Mouse (Mus musculus): ENCODE results near the gene Rab3ip. TPM values are rescaled to one million over a fixed set of nuclear protein-coding genes. Genes with fewer than 3 reads are reported as not detected.
A peak's percentile ranks its signal among the peaks of the same experiment; 100 is the strongest.

The Rab3ip gene
- polyA plus RNA-seq, 1 experiment from 2014 or later = 41.5 TPM

DNA sequence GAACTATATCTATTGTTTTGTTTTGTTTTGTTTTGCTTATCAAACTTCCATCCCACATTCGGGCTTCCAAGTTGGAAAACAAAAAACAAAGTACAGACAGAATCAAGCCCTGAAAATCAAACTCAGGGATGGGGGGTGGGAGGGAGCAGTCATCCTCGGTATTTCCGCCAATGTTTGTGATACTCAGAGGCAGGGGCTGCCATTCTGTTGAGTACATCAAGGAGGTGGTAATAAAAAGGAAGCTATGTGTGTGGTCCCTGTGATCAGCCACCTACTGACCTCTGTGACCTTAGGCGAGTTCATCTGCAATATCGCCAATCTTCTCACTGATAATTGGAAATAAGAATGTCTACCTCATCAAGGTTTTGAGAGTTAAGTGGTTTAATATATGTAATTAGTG lies 317 bp upstream of the Rab3ip start:
- 37% methylated on average over 5 of the region's 5 CpGs for WGBS
- DNase-seq (ENCODE audit: extremely low spot score, low spot score) = no peak
- Histone ChIP-seq H3K9me3 (no peaks in the 10 kb centered on the region), H3K4me3 (peak overlapping the region; percentile 93), H3K4me1 (peaks cover 23% of the 10 kb centered on the region), H3K27me3 (ENCODE audit: poor library complexity, severe bottlenecking) (no peaks in the 10 kb centered on the region), H3K27ac (peak overlapping the region; percentile 94; the same call in 1 of the 2 replicates), H3K36me3 (replicated peaks) (peaks cover 7% of the 10 kb centered on the region)

DNA sequence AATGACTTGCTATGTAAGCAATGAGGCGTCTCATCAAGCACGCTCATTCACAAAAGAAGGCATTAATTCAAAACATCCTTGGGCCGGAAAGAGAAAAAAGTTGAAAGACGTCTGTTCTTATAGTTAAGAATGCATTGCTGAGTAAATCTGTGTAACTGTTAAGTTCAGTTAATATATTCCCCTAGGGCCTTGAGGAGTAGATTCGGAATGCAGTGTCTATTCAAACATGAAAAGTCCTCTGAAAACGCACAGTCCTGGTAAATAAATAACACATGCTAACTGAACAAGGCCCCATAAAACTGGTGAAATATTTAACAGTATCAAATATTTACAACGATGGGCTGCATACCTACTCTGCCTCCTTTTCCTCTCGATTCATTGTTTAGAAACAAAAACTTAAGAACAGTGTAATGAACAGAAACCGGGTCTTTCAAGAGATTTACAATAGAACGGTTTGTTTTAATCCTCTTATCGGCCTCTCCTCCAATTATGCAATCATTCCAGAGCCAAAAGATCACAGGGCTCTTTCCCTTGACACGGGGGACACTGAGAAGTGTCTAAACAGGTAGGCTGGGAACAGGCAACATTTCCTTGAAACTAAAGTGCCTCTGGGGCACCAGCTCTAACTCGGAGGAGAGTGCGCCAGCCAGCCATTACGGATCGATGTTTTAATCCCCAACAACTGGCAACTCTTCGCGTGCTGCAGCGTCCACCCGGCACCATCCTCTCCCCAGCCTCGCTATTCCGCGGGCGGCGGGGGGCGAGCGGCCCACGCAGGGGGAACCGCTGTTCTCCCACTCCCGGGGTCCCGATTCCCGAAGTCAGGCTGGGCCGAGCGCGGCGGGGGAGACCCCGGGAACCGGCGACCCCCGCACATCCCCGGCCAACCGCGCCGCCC lies 1.2 kb downstream of the Rab3ip start:
- peak; percentile 57 for DNase-seq (ENCODE audit: extremely low spot score, low spot score)
- Histone ChIP-seq H3K27ac (peak overlapping the region; percentile 94), H3K27me3 (ENCODE audit: poor library complexity, severe bottlenecking) (no peaks in the 10 kb centered on the region), H3K36me3 (replicated peaks) (peaks cover 11% of the 10 kb centered on the region), H3K4me1 (peaks cover 23% of the 10 kb centered on the region), H3K9me3 (no peaks in the 10 kb centered on the region), H3K4me3 (peak overlapping the region; percentile 93)
- WGBS = 2% methylated on average over 44 of the region's 44 CpGs

DNA sequence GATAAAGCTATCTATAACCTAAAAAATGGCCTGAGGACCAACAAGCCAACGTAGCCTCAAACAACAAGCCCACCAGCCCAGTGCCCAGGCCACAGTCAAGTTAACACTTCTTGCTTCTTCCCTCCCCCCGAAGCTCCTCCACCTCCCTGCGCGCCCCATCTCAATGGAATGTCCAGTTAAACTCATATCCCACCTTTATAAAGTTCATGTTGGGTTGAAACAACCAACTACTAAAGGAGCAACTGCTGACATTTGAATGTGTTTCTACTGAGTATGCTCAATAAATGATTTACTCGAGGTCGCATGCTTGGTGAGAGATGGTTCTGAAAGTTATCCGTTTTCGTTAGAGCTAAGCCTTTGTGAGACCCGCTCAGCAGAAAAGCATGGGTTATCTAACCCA lies 2.2 kb downstream of the Rab3ip start:
- peaks cover 23% of the 10 kb centered on the region for H3K4me1 ChIP-seq
- H3K27me3 ChIP-seq (ENCODE audit: poor library complexity, severe bottlenecking) = no peaks in the 10 kb centered on the region
- 84% methylated on average over 9 of the region's 9 CpGs for WGBS
- no peak for DNase-seq (ENCODE audit: extremely low spot score, low spot score)
- no peak overlapping the region for H3K27ac ChIP-seq
- no peaks in the 10 kb centered on the region for H3K9me3 ChIP-seq
- H3K4me3 ChIP-seq = peak overlapping the region; percentile 93
- H3K36me3 ChIP-seq (replicated peaks) = peaks cover 11% of the 10 kb centered on the region

DNA sequence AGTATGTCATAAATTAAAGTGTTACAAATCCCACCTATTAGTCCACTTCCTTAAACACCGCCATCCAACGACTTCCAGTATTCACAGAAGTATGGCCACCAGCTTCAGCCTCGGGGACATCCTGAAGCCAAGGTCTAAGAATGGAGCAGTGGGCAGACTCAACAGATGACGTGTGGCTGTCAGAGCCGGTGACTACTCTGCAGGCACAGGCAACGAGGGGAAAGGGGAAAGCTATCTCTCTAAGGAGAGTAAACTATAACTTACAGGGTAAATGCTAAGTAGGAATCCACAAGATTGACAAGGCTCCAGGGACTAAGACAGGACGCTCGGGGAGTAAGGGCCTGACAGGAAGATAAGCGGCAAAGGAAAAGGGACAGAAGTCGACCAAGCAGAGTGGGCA lies 5.6 kb downstream of the Rab3ip start:
- Histone ChIP-seq H3K9me3 (peaks cover 9% of the 10 kb centered on the region), H3K4me1 (peaks cover 15% of the 10 kb centered on the region), H3K27me3 (ENCODE audit: poor library complexity, severe bottlenecking) (no peaks in the 10 kb centered on the region), H3K27ac (no peak overlapping the region), H3K36me3 (replicated peaks) (peaks cover 40% of the 10 kb centered on the region), H3K4me3 (no peak overlapping the region)
- WGBS = 89% methylated on average over 10 of the region's 10 CpGs
- no peak for DNase-seq (ENCODE audit: extremely low spot score, low spot score)

DNA sequence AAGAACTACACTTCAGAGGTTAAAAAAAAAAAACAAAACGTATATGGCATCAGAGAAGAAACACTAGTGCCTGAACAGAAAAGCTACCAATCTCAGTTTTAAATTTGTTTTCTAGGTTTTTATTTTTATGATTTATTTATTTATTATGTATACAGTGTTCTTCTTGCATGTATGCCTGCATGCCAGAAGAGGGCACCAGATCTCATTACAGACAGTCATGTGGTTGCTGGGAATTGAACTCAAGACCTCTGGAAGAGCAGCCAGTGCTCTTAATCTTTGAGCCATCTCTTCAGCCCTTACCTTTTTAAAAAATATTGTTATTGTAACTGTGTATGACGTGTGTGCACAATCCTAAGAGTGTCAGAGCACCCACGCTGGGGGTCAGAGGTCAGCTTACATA lies 6.4 kb downstream of the Rab3ip start:
- Histone ChIP-seq H3K9me3 (peaks cover 9% of the 10 kb centered on the region), H3K4me3 (no peak overlapping the region), H3K27ac (no peak overlapping the region), H3K4me1 (peaks cover 11% of the 10 kb centered on the region), H3K36me3 (replicated peaks) (peaks cover 48% of the 10 kb centered on the region), H3K27me3 (ENCODE audit: poor library complexity, severe bottlenecking) (no peaks in the 10 kb centered on the region)
- DNase-seq (ENCODE audit: extremely low spot score, low spot score) = no peak
- WGBS = 85% methylated on average over 3 of the region's 3 CpGs

DNA sequence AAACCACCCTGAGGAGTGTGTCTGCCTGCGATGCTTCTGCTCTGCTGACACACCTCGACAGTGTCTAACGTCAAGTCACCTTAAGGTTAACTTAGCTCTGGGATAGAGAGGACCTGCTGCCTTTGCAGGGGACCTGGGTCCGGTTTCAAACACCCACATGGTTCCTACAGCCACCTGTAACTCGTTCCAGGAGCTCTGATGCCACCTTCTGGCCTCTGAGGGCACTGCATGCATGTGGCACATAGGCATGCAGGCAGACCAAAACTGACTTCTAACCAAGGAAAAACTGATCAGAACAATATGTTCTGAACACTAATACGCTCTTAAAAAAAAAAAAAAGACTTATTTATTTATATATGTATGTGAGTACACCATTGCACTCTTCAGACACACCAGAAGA lies 7.5 kb downstream of the Rab3ip start:
- Histone ChIP-seq H3K27ac (no peak overlapping the region), H3K36me3 (replicated peaks) (peaks cover 60% of the 10 kb centered on the region), H3K4me3 (no peak overlapping the region), H3K4me1 (no peaks in the 10 kb centered on the region; the same call in 1 of the 2 replicates), H3K27me3 (ENCODE audit: poor library complexity, severe bottlenecking) (no peaks in the 10 kb centered on the region), H3K9me3 (peaks cover 9% of the 10 kb centered on the region)
- DNase-seq (ENCODE audit: extremely low spot score, low spot score) = no peak
- WGBS = 92% methylated on average over 6 of the region's 6 CpGs

DNA sequence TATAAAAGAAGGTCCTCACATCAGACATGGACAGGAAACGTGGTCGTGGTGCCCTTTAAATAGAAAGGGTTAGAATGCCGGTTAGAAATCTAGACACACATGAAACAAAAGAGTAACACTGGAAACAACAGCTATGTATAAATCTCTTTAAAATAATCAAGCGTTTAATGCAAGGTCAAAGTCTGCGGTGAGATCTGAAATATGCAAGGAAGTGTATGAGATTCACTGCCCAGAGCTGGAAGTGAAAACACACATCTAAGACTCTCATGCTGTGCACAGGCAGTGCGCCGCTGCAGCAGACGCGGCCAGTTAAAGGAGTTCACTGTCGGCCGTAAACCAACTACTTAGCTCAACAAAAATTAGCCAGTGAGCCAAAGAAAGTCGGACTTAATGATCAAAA lies 15.5 kb downstream of the Rab3ip start:
- no peak for DNase-seq (ENCODE audit: extremely low spot score, low spot score)
- no peaks in the 10 kb centered on the region for H3K4me1 ChIP-seq
- H3K36me3 ChIP-seq (replicated peaks) = peaks cover 90% of the 10 kb centered on the region
- H3K9me3 ChIP-seq = no peaks in the 10 kb centered on the region
- no peak overlapping the region for H3K27ac ChIP-seq
- 86% methylated on average over 12 of the region's 12 CpGs for WGBS
- H3K27me3 ChIP-seq (ENCODE audit: poor library complexity, severe bottlenecking) = no peaks in the 10 kb centered on the region
- no peak overlapping the region for H3K4me3 ChIP-seq

DNA sequence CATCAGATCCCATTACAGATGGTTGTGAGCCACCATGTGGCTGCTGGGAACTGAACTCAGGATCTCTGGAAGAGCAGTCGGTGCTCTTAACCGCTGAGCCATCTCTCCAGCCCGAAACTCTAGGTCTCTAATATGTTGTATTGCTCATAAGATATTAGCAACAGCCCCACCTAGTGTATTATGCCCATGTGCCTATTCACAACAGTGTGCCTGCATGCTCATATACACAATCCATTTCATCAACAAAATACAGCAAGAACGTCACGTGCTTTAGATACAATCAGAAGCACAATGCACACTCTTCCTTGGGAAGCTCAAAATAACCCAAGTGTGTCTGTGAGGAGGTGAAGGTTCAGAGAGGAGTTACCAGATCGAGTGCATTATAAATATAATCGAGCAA lies 16.8 kb downstream of the Rab3ip start:
- Histone ChIP-seq H3K4me1 (no peaks in the 10 kb centered on the region), H3K36me3 (replicated peaks) (peaks cover 84% of the 10 kb centered on the region), H3K9me3 (no peaks in the 10 kb centered on the region), H3K4me3 (no peak overlapping the region), H3K27ac (no peak overlapping the region), H3K27me3 (ENCODE audit: poor library complexity, severe bottlenecking) (no peaks in the 10 kb centered on the region)
- WGBS = 94% methylated on average over 7 of the region's 7 CpGs
- DNase-seq (ENCODE audit: extremely low spot score, low spot score) = no peak

DNA sequence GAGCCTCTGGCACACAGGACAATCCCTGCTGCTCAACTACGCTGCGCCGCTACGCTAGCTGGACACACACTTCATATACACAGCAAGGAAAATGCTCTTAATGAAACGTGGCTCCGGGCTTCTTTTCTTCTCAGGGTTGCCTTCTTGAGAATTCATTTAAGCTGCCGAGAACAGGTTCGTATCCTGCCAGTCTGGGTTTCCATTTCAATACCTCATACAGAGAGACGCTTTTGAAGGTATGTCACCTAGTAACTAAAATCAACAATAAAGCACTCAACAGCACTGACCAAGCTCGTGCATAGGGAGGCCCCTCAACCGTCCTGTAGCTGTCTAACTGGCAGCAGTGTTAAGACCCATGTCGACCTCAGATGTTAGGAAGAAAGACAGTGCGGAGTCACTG lies 18.2 kb downstream of the Rab3ip start:
- Histone ChIP-seq H3K9me3 (no peaks in the 10 kb centered on the region), H3K27ac (no peak overlapping the region), H3K36me3 (replicated peaks) (peaks cover 81% of the 10 kb centered on the region), H3K4me3 (no peak overlapping the region), H3K27me3 (ENCODE audit: poor library complexity, severe bottlenecking) (no peaks in the 10 kb centered on the region), H3K4me1 (no peaks in the 10 kb centered on the region)
- WGBS = 93% methylated on average over 13 of the region's 13 CpGs
- DNase-seq (ENCODE audit: extremely low spot score, low spot score) = no peak

DNA sequence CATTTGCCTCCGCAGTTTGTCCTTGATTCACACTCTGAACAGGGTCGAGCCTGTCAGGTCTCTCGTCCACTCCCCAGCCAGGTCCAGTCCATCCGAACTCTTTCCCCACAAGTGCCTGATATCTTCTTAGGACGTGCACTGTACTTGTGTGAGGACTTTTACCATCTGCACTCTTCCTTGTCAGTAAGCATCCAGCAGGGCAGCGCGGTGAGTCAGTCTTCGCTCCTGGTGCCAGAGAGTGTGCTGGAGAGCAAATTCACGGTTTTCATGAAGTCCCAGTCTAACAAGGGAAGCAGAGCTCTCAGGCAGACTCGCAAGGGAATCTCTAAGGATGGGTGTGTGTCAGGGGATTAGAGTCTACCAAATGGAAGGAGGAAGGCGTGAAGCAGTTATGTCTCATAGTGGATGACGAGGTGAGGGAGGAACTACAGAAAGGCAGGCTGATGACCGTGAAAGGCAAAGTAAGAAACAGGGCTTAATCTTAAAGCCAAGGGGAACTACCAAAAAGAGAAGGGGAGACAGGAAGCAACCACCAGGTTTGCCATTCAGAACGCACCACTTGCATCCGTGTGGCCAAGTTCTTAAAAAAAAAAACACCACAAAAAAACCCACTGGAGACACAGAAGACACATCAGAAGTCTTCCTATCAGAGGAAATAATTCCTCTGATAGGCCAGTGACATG lies 18.9 kb downstream of the Rab3ip start:
- no peak for DNase-seq (ENCODE audit: extremely low spot score, low spot score)
- Histone ChIP-seq H3K27ac (no peak overlapping the region), H3K4me3 (no peak overlapping the region), H3K4me1 (no peaks in the 10 kb centered on the region), H3K9me3 (no peaks in the 10 kb centered on the region), H3K36me3 (replicated peaks) (peaks cover 81% of the 10 kb centered on the region), H3K27me3 (ENCODE audit: poor library complexity, severe bottlenecking) (no peaks in the 10 kb centered on the region)
- 91% methylated on average over 15 of the region's 15 CpGs for WGBS

DNA sequence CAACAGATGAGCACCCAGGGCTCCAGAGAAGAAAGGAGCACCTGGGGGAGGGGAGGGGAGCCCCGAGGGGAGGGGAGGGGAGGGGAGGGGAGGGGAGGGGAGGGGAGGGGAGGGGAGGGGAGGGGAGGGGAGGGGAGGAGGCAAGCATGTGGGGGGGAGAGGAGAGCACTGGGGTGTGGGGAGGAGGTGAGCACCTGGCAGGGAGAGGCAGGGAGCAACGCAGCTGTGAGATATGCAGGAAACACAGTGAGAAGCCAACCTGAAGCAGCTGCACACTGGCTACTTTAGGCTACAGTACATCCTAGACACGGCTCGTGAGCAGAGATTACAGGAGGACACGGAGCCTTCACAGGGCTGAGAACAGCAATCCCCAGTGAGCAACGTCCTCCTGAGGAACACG lies 19.6 kb downstream of the Rab3ip start:
- Histone ChIP-seq H3K36me3 (replicated peaks) (peaks cover 80% of the 10 kb centered on the region), H3K27me3 (ENCODE audit: poor library complexity, severe bottlenecking) (no peaks in the 10 kb centered on the region), H3K4me3 (no peak overlapping the region), H3K4me1 (no peaks in the 10 kb centered on the region), H3K27ac (no peak overlapping the region), H3K9me3 (no peaks in the 10 kb centered on the region)
- WGBS = 90% methylated on average over 6 of the region's 7 CpGs
- no peak for DNase-seq (ENCODE audit: extremely low spot score, low spot score)

DNA sequence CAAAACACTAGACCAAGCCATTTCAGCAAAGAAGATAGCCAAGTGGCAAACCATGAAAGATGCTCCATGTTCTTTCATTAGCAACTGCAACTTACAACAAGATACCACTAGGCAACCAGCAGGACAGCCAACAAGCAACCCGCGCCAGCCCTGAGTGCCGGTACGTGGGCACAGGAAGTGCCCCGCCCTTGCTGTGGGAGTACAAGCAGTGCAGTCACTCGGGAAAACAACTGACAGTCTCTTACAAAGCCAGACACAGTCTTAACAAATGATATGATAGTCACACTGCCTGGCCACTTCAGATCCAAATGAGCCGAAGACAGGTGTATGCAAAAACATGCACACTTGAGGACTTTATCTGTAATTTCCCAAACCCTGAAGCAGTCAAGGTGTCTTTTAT lies 20.1 kb downstream of the Rab3ip start:
- no peak overlapping the region for H3K27ac ChIP-seq
- H3K27me3 ChIP-seq (ENCODE audit: poor library complexity, severe bottlenecking) = no peaks in the 10 kb centered on the region
- no peaks in the 10 kb centered on the region for H3K9me3 ChIP-seq
- no peak for DNase-seq (ENCODE audit: extremely low spot score, low spot score)
- H3K36me3 ChIP-seq (replicated peaks) = peaks cover 83% of the 10 kb centered on the region
- no peaks in the 10 kb centered on the region for H3K4me1 ChIP-seq
- WGBS = 86% methylated on average over 7 of the region's 7 CpGs
- no peak overlapping the region for H3K4me3 ChIP-seq

DNA sequence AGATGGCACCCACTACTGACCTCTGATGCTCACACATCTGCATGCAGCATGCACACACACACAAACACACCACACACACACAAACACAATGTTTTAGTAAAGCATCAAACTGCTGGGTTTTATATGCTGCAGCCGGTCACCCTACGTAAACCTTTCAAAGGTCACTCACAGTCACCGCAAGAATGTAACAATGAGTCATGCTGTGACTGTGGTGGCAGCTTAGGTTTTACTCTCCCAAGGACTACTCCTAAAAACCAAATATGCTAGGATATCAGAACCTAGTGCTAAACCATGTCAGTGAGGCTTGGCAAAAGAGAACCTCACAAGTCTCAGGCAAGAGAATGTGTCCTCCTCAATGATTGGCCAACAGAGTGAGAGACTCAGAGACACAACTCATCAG lies 21.7 kb downstream of the Rab3ip start:
- Histone ChIP-seq H3K4me3 (no peak overlapping the region), H3K36me3 (replicated peaks) (peaks cover 83% of the 10 kb centered on the region), H3K9me3 (no peaks in the 10 kb centered on the region), H3K27ac (no peak overlapping the region), H3K4me1 (no peaks in the 10 kb centered on the region), H3K27me3 (ENCODE audit: poor library complexity, severe bottlenecking) (no peaks in the 10 kb centered on the region)
- 89% methylated on average over 3 of the region's 3 CpGs for WGBS
- DNase-seq (ENCODE audit: extremely low spot score, low spot score) = no peak

Measured in forebrain, embryonic 10.5 days (tissue).